Mouse (Mus musculus) hematopoietic multipotent progenitor cell, adult 10-12 weeks (in vitro differentiated cells): ENCODE data around the gene Zfp995. TPM values are rescaled to one million over a fixed set of nuclear protein-coding genes. Genes with fewer than 3 reads are reported as not detected.

Source experiments
- polyA plus RNA-seq: library from polyadenylated mRNA; stranded (reverse); fragments of >175 nt; gene quantifications from 2 replicates; pipeline ENCODE4 v1.2.3, GENCODE M21; 2012; ENCODE audit warnings: low replicate concordance

The Zfp995 gene
- polyA plus RNA-seq: 1.5 and 2.2 TPM in 2 replicates

GRCm38 (mm10) chr17:21909456-21910052, at the start of gene Zfp995:
Zfp995 (minus strand) TSS chr17:21909926.

GRCm38 (mm10) chr17:21845545-21846321, 64.0 kb downstream of the Zfp995 start, which contains the start of gene Zfp820:
Zfp820 (minus strand) TSS chr17:21845772.

Other genes with a start within 250 kb of the Zfp995 start
- not detected in 2 replicates for gene Gm10226, start 218.1 kb downstream of the Zfp995 start, polyA plus RNA-seq
- 0.52 and 1.4 TPM in 2 replicates for gene Zfp760, start 202.2 kb downstream of the Zfp995 start, polyA plus RNA-seq
- 1.5 and 3.7 TPM in 2 replicates for gene Zfp229, start 179.1 kb downstream of the Zfp995 start, polyA plus RNA-seq
- gene Zfp820, start 64.2 kb downstream of the Zfp995 start, polyA plus RNA-seq: 0.07 and 0.08 TPM in 2 replicates
- gene Zfp942, start 52.5 kb upstream of the Zfp995 start, polyA plus RNA-seq: 1.0 and 1.9 TPM in 2 replicates
- 0.68 and 2.4 TPM in 2 replicates for gene Zfp943, start 52.6 kb upstream of the Zfp995 start, polyA plus RNA-seq